Mouse (Mus musculus): ENCODE results near the gene Hebp2. TPM values are rescaled to one million over a fixed set of nuclear protein-coding genes. Genes with fewer than 3 reads are reported as not detected.
A peak's percentile ranks its signal among the peaks of the same experiment; 100 is the strongest.

The Hebp2 gene
- polyA plus RNA-seq, 1 experiment from 2014 or later = 6.1 TPM

- ATAC-seq (replicated peaks; ENCODE audit: low FRiP score) = peak; percentile 5; the same call in 1 of the 2 replicates
- peak overlapping the region; percentile 42; the same call in 1 of the 2 replicates for H3K9ac ChIP-seq (ENCODE audit: low read depth, low read length)
- no peaks in the 10 kb centered on the region for H3K9me3 ChIP-seq (ENCODE audit: control insufficient read depth, low read length)
- WGBS = 4% methylated on average over 13 of the region's 13 CpGs
- H3K36me3 ChIP-seq (ENCODE audit: control insufficient read depth, insufficient read depth, low read length) = no peaks in the 10 kb centered on the region
- H3K4me3 ChIP-seq (ENCODE audit: low read depth, low read length) = peak overlapping the region; percentile 51
- H3K27ac ChIP-seq (ENCODE audit: low read depth, low read length) = no peak overlapping the region
- H3K27me3 ChIP-seq (replicated peaks; ENCODE audit: control insufficient read depth, insufficient read depth, low read length) = no peaks in the 10 kb centered on the region
- DNase-seq (ENCODE audit: low spot score) = no peak
- H3K4me1 ChIP-seq (replicated peaks; ENCODE audit: control insufficient read depth, insufficient read depth, low read length) = no peaks in the 10 kb centered on the region
- peak overlapping the region; percentile 72 for H3K4me2 ChIP-seq
Measured at GRCm38 (mm10) chr10:18545309-18545708, 567 bp downstream of the Hebp2 start.

GRCm38 (mm10) chr10:18536889-18537288 lies 9.0 kb downstream of the Hebp2 start:
- no peak overlapping the region for H3K9ac ChIP-seq (ENCODE audit: low read depth, low read length)
- H3K27me3 ChIP-seq (replicated peaks; ENCODE audit: control insufficient read depth, insufficient read depth, low read length) = no peaks in the 10 kb centered on the region
- no peak for ATAC-seq (replicated peaks; ENCODE audit: low FRiP score)
- no peaks in the 10 kb centered on the region for H3K4me1 ChIP-seq (replicated peaks; ENCODE audit: control insufficient read depth, insufficient read depth, low read length)
- H3K36me3 ChIP-seq (ENCODE audit: control insufficient read depth, insufficient read depth, low read length) = peaks cover under 1% of the 10 kb centered on the region; the same call in 1 of the 2 replicates
- no peak overlapping the region for H3K4me2 ChIP-seq
- no peak overlapping the region for H3K27ac ChIP-seq (ENCODE audit: low read depth, low read length)
- no peak for DNase-seq (ENCODE audit: low spot score)
- no peaks in the 10 kb centered on the region for H3K9me3 ChIP-seq (ENCODE audit: control insufficient read depth, low read length)
- WGBS = 87% methylated on average over 2 of the region's 2 CpGs
- H3K4me3 ChIP-seq (ENCODE audit: low read depth, low read length) = no peak overlapping the region

- Histone ChIP-seq H3K4me3 (ENCODE audit: low read depth, low read length) (no peak overlapping the region), H3K27ac (ENCODE audit: low read depth, low read length) (no peak overlapping the region), H3K4me2 (no peak overlapping the region), H3K27me3 (replicated peaks; ENCODE audit: control insufficient read depth, insufficient read depth, low read length) (no peaks in the 10 kb centered on the region), H3K9ac (ENCODE audit: low read depth, low read length) (no peak overlapping the region), H3K36me3 (ENCODE audit: control insufficient read depth, insufficient read depth, low read length) (peaks cover 5% of the 10 kb centered on the region; the same call in 1 of the 2 replicates), H3K4me1 (replicated peaks; ENCODE audit: control insufficient read depth, insufficient read depth, low read length) (no peaks in the 10 kb centered on the region), H3K9me3 (ENCODE audit: control insufficient read depth, low read length) (no peaks in the 10 kb centered on the region)
- no peak for DNase-seq (ENCODE audit: low spot score)
- 64% methylated on average over 8 of the region's 8 CpGs for WGBS
- ATAC-seq (replicated peaks; ENCODE audit: low FRiP score) = no peak
Measured at GRCm38 (mm10) chr10:18532293-18532692, 13.6 kb downstream of the Hebp2 start.

- Histone ChIP-seq H3K9ac (ENCODE audit: low read depth, low read length) (no peak overlapping the region), H3K27me3 (replicated peaks; ENCODE audit: control insufficient read depth, insufficient read depth, low read length) (no peaks in the 10 kb centered on the region), H3K4me2 (no peak overlapping the region), H3K4me1 (replicated peaks; ENCODE audit: control insufficient read depth, insufficient read depth, low read length) (no peaks in the 10 kb centered on the region; the same call in 1 of the 2 replicates), H3K36me3 (ENCODE audit: control insufficient read depth, insufficient read depth, low read length) (peaks cover 5% of the 10 kb centered on the region; the same call in 1 of the 2 replicates), H3K4me3 (ENCODE audit: low read depth, low read length) (no peak overlapping the region), H3K27ac (ENCODE audit: low read depth, low read length) (no peak overlapping the region), H3K9me3 (ENCODE audit: control insufficient read depth, low read length) (no peaks in the 10 kb centered on the region)
- DNase-seq (ENCODE audit: low spot score) = no peak
- no peak for ATAC-seq (replicated peaks; ENCODE audit: low FRiP score)
- 93% methylated on average over 4 of the region's 4 CpGs for WGBS
Measured at GRCm38 (mm10) chr10:18530161-18530560, 15.7 kb downstream of the Hebp2 start.

GRCm38 (mm10) chr10:18529177-18529576 lies 16.7 kb downstream of the Hebp2 start:
- no peak for ATAC-seq (replicated peaks; ENCODE audit: low FRiP score)
- DNase-seq (ENCODE audit: low spot score) = no peak
- Histone ChIP-seq H3K27me3 (replicated peaks; ENCODE audit: control insufficient read depth, insufficient read depth, low read length) (no peaks in the 10 kb centered on the region), H3K9me3 (ENCODE audit: control insufficient read depth, low read length) (no peaks in the 10 kb centered on the region), H3K36me3 (ENCODE audit: control insufficient read depth, insufficient read depth, low read length) (peaks cover 5% of the 10 kb centered on the region; the same call in 1 of the 2 replicates), H3K4me2 (no peak overlapping the region), H3K4me1 (replicated peaks; ENCODE audit: control insufficient read depth, insufficient read depth, low read length) (no peaks in the 10 kb centered on the region; the same call in 1 of the 2 replicates), H3K27ac (ENCODE audit: low read depth, low read length) (no peak overlapping the region), H3K4me3 (ENCODE audit: low read depth, low read length) (no peak overlapping the region), H3K9ac (ENCODE audit: low read depth, low read length) (no peak overlapping the region)
- 71% methylated on average over 4 of the region's 4 CpGs for WGBS

GRCm38 (mm10) chr10:18528475-18528874 lies 17.4 kb downstream of the Hebp2 start:
- no peak overlapping the region for H3K4me3 ChIP-seq (ENCODE audit: low read depth, low read length)
- H3K27me3 ChIP-seq (replicated peaks; ENCODE audit: control insufficient read depth, insufficient read depth, low read length) = no peaks in the 10 kb centered on the region
- ATAC-seq (replicated peaks; ENCODE audit: low FRiP score) (no peak), DNase-seq (ENCODE audit: low spot score) (no peak)
- H3K4me2 ChIP-seq = no peak overlapping the region
- WGBS = 50% methylated on average over 5 of the region's 5 CpGs
- no peak overlapping the region for H3K27ac ChIP-seq (ENCODE audit: low read depth, low read length)
- no peaks in the 10 kb centered on the region; the same call in 1 of the 2 replicates for H3K4me1 ChIP-seq (replicated peaks; ENCODE audit: control insufficient read depth, insufficient read depth, low read length)
- H3K36me3 ChIP-seq (ENCODE audit: control insufficient read depth, insufficient read depth, low read length) = peaks cover 7% of the 10 kb centered on the region; the same call in 1 of the 2 replicates
- no peaks in the 10 kb centered on the region for H3K9me3 ChIP-seq (ENCODE audit: control insufficient read depth, low read length)
- H3K9ac ChIP-seq (ENCODE audit: low read depth, low read length) = no peak overlapping the region

GRCm38 (mm10) chr10:18527766-18528165 lies 18.1 kb downstream of the Hebp2 start:
- Histone ChIP-seq H3K9ac (ENCODE audit: low read depth, low read length) (no peak overlapping the region), H3K4me2 (no peak overlapping the region), H3K4me1 (replicated peaks; ENCODE audit: control insufficient read depth, insufficient read depth, low read length) (no peaks in the 10 kb centered on the region; the same call in 1 of the 2 replicates), H3K36me3 (ENCODE audit: control insufficient read depth, insufficient read depth, low read length) (peaks cover 7% of the 10 kb centered on the region; the same call in 1 of the 2 replicates), H3K27ac (ENCODE audit: low read depth, low read length) (no peak overlapping the region), H3K27me3 (replicated peaks; ENCODE audit: control insufficient read depth, insufficient read depth, low read length) (no peaks in the 10 kb centered on the region), H3K4me3 (ENCODE audit: low read depth, low read length) (no peak overlapping the region), H3K9me3 (ENCODE audit: control insufficient read depth, low read length) (no peaks in the 10 kb centered on the region)
- no peak for ATAC-seq (replicated peaks; ENCODE audit: low FRiP score)
- WGBS = 79% methylated on average over 7 of the region's 7 CpGs
- DNase-seq (ENCODE audit: low spot score) = no peak

- no peak overlapping the region for H3K4me3 ChIP-seq (ENCODE audit: low read depth, low read length)
- ATAC-seq (replicated peaks; ENCODE audit: low FRiP score) (no peak), DNase-seq (ENCODE audit: low spot score) (no peak)
- H3K36me3 ChIP-seq (ENCODE audit: control insufficient read depth, insufficient read depth, low read length) = peaks cover 7% of the 10 kb centered on the region; the same call in 1 of the 2 replicates
- WGBS = 67% methylated on average over 20 of the region's 20 CpGs
- no peaks in the 10 kb centered on the region; the same call in 1 of the 2 replicates for H3K4me1 ChIP-seq (replicated peaks; ENCODE audit: control insufficient read depth, insufficient read depth, low read length)
- H3K9me3 ChIP-seq (ENCODE audit: control insufficient read depth, low read length) = no peaks in the 10 kb centered on the region
- H3K27me3 ChIP-seq (replicated peaks; ENCODE audit: control insufficient read depth, insufficient read depth, low read length) = no peaks in the 10 kb centered on the region
- H3K4me2 ChIP-seq = no peak overlapping the region
- no peak overlapping the region for H3K9ac ChIP-seq (ENCODE audit: low read depth, low read length)
- H3K27ac ChIP-seq (ENCODE audit: low read depth, low read length) = no peak overlapping the region
Measured at GRCm38 (mm10) chr10:18526851-18527675, 18.8 kb downstream of the Hebp2 start.

Data from liver, embryonic 11.5 days (tissue).